Mouse (Mus musculus) telencephalon, adult 2 months (tissue): Measurements from ENCODE around the gene Mum1.

Experiments used
- DNase-seq: peaks from one replicate; pipeline ENCODE4 v3.0.0-alpha.2; 2011; ENCODE audit warnings: low read depth, low spot score

The Mum1 gene

GRCm38 (mm10) chr10:80250573-80250972, 24.3 kb downstream of the Mum1 start:
- DNase-seq = no peak

GRCm38 (mm10) chr10:80252011-80252410, 25.8 kb downstream of the Mum1 start:
- no peak for DNase-seq

GRCm38 (mm10) chr10:80252493-80253274, 26.4 kb downstream of the Mum1 start:
- DNase-seq = no peak

DNA sequence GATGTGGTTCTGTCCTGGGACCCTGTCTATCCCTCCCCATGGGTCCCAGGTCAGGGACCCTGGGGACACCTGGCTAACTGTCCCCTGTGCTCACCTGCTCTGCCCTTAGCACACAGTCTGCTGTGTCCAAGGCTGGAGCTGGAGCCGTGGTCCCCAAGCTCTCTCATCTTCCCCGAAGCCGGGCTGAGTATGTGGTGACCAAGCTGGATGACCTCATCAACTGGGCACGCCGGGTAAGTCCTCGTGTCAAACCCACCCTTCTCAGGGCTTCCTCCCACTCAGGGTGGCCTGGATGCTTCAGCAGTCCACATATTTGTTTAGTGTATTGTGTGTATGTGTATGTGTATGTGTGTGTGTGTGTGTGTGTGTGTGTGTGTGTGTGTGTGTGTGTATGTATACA, 27.3 kb downstream of the Mum1 start:
- DNase-seq = no peak

DNA sequence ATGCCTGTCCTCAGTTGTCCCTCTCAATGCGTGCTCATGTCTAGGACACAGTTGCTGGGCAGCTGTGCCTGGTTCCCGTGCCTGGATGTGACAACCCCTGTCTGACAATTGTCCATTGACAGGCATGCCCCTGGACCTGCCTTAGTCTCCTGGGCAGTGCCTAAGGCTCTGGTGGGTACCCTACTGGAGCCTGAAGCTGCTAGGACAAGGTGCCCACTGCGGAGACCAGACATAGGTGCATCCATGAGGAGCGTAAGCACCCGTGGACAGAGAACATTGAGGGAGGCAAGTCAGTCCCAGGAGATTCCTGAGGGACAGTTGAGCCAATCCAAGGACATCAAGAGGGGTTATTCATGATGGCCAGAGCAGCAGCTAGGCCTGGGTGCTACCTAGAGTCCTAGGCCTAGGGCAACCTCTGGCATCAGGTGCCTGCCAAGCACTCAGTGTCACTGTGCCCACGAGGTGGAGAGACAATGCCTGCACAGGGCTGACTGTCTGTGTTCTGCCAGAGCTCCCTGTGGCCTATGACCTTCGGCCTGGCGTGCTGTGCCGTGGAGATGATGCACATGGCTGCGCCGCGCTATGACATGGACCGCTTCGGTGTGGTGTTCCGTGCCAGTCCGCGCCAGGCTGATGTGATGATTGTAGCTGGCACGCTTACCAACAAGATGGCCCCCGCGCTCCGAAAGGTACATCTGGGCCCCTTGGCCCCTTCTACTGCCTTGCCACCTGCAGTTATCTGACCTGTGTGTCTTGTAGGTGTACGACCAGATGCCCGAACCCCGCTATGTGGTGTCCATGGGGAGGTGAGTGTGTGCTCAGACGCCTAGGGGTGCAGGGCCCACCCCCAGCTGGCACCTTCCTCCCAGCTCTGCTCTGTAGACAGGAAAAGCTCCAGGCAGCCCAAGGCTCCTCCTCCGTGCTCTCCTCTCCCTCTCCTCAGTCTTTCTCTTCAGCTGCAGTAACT, 28.4 kb downstream of the Mum1 start:
- no peak for DNase-seq

DNA sequence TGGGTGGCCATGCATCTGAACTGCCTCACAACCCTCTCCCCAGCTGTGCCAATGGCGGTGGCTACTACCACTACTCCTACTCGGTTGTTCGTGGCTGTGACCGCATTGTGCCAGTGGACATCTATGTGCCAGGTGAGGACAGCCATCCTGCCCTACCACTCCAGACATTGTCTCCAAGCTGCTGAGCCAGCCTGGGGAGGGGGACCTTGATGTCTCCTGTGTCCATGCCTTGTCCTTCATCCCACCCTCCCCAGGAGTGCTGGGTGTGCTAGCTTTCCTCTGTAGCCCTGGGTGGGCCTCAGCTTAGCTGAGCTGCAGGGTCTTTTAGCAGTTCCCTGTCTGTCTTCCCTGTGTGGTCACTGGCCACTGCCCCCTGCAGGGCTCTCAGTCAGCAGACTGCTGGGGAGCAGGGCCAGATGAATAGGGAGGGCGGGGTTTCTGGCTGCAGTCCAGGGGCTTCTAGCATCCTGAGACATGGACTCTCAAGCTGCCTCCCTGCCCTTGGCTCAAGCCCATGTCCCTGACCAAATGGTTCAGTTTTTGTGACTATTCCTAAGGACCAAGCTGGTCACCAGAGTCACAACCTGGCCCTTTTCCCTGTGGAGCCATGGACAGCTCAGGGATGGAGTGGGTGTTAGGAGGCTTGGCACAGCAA, 29.8 kb downstream of the Mum1 start:
- DNase-seq = no peak

- DNase-seq = no peak
Measured at GRCm38 (mm10) chr10:80257936-80258335, 31.7 kb downstream of the Mum1 start.

DNA sequence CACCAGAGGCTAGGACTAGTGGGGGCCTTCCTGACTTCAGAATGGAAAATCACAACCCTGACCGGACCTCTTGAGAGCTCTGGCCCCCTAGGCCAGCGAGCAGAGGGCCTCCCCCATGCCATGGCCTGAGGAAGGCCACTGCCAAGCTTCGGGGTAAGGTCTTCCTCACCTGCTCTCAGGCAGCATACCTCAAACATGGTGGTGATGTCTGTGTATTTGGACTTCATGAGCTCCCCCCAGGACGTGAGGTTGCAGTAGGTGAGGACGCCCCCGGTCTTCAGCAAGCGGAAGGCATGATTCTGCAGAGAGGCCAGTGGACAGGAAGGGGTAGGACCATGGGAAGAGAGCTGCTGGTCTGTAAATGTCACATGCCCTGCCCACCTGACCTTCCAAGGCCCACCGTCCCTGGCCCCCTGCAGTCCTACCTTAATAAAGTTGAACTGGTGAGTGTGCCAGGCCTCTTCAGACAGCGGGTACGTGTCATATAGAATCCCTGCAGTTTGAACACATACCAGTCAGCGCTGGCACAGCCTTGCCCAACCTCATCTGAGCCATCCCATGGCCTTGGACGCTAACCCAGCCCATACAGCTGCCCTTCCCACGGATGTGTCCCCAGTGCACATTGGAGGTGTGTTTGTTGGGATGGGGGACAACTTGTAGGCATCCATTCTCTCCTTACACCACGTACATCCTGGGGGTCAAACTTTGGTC, 32.7 kb downstream of the Mum1 start:
- DNase-seq = no peak

- no peak for DNase-seq
Measured at GRCm38 (mm10) chr10:80259463-80259805, 33.2 kb downstream of the Mum1 start.

DNA sequence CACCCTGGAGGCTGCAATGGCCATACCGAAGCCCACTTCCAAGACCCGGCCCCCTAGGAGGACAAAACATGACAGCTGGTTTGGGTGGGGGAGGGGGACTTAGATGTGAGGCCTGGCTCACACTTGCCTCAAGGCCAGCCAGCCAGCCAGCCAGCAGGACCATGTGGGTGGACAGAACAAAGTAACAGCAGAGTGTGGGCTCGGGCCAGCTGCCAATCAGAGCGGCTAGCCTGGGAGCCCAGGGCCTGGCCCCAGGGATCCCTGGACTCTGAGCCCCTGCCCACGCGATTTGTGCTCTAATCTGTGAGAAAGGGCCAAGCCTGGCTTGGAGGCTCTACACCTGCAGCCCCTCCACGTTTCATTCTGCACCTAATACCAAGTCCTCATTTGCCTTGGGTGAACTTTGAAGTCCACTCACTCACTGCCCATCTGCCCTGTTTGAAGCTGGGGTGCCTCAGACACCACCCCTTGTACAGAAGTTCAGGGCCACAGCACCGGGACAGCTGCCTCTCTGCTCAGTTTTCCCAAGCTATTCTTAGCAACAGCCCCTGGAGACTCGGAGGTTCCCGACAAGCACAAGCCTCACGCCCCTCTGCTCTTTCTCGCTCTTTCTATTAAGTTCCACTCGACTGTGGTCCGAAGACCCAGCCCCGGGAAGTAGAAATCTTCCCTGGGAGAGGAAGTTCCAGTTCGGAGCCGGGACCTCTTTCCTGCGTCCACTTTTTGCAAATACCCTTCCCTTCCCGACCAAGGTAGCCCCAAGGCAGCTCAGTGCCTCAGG, 33.8 kb downstream of the Mum1 start:
- DNase-seq = no peak

- DNase-seq = peak; percentile 87
Measured at GRCm38 (mm10) chr10:80260642-80261584, 34.7 kb downstream of the Mum1 start, which contains the start of the genes Gamt and Dazap1. Gene Gamt (minus strand): TSS chr10:80261012. Gene Dazap1 (plus strand): TSS chr10:80261486.

DNA sequence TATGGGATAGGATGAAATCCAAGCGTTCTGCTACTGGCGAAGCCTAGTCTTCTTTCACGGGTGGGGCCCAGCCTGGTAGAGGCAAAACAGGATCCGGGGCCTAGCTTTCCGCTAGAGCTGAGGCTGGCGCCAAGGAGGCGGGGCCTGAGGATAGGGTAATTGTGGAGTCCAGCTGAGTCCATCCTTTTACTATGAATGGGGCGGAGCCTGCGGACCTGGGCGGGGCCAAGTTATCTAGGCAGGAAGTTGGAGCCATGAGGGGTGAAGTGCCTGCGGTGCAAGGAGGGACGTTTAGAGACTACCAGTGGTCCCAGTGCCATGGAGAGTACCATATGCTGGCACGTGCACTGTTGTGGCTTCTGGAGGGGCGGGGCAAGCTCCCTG, 35.3 kb downstream of the Mum1 start:
- peak; percentile 87 for DNase-seq

DNA sequence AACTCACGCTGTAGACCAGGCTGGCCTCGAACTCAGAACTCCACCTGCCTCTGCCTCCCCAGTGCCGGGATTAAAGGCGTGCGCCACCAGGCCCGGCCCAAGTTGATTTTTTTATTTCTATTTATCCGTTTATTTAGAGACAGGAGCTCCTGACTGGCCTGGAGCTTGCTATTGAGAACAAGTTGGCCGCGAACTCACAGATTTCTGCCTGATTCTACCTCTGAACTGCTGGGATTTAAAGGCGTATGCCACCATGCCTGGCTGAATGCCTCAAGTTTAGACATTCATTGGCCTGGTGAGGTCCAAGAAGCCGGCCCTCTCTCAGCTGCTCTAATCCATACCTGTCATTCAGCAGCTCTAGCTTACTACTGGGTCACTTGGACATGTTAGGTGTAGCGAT, 35.9 kb downstream of the Mum1 start:
- no peak for DNase-seq

- no peak for DNase-seq
Measured at GRCm38 (mm10) chr10:80262776-80263365, 36.6 kb downstream of the Mum1 start.

GRCm38 (mm10) chr10:80264341-80265148, 38.3 kb downstream of the Mum1 start:
- DNase-seq = peak; percentile 99

DNA sequence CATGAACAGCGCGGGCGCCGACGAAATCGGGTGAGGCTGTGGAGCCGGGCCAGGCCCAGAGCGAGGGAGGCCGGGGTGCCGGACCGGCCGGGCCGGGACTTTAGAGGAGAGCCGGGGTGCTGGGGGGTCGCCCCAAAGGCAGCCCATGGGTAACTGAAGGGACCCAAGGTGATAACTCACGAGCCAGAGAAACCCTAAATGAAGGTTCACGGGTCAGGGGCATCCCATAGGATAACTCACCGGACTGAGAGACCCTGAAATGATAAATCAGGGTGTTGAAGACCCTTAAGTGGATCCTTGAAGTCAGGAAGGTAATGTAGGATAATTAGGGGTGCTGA, 38.9 kb downstream of the Mum1 start:
- no peak for DNase-seq

- DNase-seq = no peak
Measured at GRCm38 (mm10) chr10:80270099-80270498, 43.9 kb downstream of the Mum1 start.

DNA sequence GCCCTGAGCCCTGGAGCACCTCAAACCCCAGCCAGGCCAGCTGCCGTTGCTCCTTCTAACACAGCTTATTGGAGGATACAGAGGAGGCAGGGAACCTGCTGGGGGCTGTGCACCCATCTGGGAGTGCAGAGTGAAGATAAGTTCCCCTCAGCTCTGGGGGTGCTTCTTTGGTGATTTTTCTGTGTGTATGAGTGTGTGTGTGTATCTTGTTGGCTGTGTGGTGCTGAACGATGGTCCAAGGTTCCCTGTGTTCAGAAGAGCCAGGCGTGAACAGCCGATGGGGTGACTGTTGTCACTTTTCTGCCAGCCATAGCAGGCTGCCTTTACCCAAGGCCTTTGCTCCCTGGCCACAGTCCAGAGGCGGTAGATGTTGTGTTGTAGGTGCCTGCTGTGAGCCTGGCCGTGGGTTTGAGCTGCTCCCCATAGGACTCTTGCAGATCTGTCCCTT, 44.5 kb downstream of the Mum1 start:
- DNase-seq = no peak
